Mouse (Mus musculus) cerebellum, postnatal 36 days (tissue): ENCODE results near the gene Fam120c.
"Not testable (repeated sequence)": the region's sequence is repeated elsewhere in the genome, so short reads cannot be mapped to it uniquely, and the experiment has no call there.

Source experiments
- DNase-seq, 2 experiments: peaks; one replicate each; pipeline ENCODE4 v3.0.0; 2021 to 2022; ENCODE audit warnings: mixed read lengths in 2 of 2

Gene Fam120c

DNA sequence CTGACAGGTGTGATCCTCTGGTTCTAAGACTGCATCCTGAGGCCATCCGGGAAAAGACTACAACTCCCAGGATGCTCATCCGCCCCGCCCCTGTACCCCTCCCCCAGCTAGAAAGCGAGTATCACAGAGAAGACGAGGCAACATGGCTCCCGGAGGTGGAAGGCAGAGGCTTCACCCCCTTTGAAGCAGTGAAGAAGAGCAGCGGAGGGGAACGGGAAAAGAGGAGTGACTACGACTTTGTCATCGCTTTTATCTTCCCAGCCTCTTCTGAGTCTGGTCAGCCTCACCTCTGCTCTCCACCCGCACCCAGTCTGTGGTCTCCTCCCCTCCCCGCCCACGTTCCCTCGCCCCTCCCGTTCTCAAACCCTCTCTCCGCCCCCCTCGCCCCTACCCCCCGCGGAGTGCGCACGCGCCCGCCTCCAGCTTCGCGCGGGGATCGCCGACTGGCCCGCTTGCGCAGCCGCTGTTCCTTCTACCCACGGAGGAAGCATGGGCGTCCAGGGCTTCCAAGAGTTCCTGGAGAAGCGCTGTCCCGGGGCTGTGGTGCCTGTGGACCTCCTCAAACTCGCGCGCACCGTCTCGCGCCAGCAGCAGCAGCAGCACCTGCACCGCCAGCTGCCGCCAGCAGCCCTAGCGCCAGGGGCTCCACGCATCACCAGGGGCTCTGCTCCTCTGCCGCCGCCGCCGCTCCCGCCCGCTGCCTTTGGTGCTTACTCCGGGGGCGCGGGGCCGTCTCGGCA, at the start of gene Fam120c:
TSS of gene Fam120c (plus strand) at position 415 of the 740 bp plus-strand sequence.
- peak; percentile 81 to 89 for DNase-seq

- DNase-seq: no peak
Measured at GRCm38 (mm10) chrX:151298329-151298728, 45.6 kb upstream of the Fam120c start.

- no peak for DNase-seq
Measured at GRCm38 (mm10) chrX:151313732-151314131, 30.2 kb upstream of the Fam120c start.

- DNase-seq: no peak
Measured at GRCm38 (mm10) chrX:151333615-151334014, 10.4 kb upstream of the Fam120c start.

DNA sequence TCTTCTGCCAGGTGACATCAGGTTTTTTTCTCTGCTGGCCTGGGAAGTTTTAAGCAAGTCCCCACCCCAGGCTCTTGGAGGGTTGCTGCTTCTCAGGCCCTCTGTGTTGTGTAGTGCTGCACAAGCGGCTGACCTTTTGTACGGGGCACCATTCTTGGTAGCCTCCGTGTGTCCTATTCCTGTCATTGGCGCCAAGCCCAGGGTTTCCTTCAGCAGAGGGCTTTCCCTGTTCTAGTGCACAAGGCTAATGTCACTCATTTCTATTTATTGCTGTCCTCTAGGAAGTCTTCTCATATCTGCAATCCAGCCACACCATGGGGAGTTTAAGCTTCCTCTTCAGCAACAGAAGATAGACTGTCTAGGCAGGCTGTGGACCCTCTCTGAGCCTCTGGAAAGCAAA, 6.2 kb upstream of the Fam120c start:
- peak; percentile 10 to 26 for DNase-seq

GRCm38 (mm10) chrX:151344501-151344984, 568 bp downstream of the Fam120c start:
- peak; percentile 59 to 66 for DNase-seq

- DNase-seq: peak; percentile 23 to 34
Measured at GRCm38 (mm10) chrX:151345333-151346125, 1.6 kb downstream of the Fam120c start.

DNA sequence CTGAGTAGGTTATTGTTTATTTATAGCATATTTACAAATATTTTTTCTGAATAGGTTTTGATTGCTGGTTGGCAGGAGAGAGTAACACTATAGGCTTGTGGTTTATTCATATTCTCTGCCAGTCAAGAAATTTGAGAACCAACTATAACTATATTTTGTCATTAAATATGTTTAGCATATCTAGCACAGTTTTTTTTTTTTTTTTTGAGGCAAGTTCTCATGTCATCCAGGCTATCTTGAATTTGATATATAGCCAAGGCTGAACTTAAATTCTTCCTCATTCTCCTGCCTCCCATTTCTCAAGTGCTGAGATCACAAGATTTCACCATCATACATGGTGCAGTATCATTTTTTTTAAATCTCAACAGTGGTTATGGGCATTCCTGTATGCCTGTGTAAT, 3.3 kb downstream of the Fam120c start:
- DNase-seq: no peak

- DNase-seq: no peak
Measured at GRCm38 (mm10) chrX:151349322-151349721, 5.3 kb downstream of the Fam120c start.

DNA sequence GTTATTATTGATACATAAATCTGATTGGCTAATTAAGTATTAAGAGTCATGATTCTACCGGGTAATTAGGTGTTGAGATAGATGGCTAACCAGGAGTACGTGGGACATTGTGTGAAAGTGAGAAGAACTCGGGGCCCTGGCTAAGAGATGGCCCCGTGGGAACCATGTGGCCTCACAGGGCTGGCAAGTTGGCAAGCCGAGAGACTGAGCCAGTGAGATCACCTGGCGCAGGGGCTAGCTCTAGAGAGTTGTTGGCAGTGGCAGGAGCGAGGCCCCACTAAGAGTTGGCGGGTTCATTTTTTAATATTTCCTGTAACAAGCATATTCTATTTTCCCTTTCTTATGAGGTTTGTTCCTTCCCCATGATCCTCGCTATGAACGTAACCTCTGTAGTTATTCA, 74.8 kb downstream of the Fam120c start:
- DNase-seq: peak; percentile 17 to 49

GRCm38 (mm10) chrX:151420791-151421190, 76.8 kb downstream of the Fam120c start:
- no peak for DNase-seq

GRCm38 (mm10) chrX:151443637-151444036, 99.7 kb downstream of the Fam120c start:
- no peak for DNase-seq

DNA sequence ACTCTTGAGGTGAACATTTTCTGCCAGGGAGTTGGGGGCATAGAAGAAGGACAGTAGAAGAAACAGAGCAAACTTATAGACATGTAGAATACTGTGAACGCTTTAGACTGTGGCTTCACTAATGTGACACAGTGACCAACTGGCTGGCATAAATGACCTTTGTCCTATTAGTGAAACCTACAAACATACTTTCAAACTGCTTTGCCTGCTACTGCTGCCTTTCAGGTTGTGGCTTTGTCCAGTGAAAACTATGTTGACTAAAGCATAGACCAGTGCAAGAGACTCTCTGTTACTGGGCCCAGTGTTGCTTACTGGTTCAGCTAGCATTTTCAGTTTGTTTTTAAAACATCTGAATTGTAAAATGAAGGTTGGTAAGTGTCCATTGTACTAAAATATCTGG, 100.2 kb downstream of the Fam120c start:
- DNase-seq: no peak

GRCm38 (mm10) chrX:151488128-151488527, 144.2 kb downstream of the Fam120c start:
- no peak for DNase-seq

GRCm38 (mm10) chrX:151493269-151493668, 149.3 kb downstream of the Fam120c start:
- not testable (repeated sequence) for DNase-seq

DNA sequence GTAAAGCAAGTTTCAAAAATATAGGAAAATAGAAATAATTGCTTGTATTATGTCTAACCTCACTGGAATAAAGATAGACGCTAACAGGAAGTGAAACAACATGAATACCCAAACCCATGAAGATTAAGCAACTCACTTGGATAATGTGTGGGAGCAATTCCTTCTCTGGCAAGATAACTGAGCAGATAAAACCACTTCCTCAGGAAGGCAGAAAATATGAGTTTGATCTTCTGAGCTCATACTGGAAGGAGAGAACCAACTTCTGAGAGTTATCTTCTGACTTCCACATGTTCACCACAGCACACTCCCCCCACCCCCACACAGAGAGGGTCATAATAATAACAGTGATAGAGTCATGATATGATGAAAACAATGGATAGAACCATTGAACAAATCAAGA, 152.6 kb downstream of the Fam120c start:
- DNase-seq: no peak

GRCm38 (mm10) chrX:151508536-151508935, 164.6 kb downstream of the Fam120c start:
- no peak for DNase-seq

DNA sequence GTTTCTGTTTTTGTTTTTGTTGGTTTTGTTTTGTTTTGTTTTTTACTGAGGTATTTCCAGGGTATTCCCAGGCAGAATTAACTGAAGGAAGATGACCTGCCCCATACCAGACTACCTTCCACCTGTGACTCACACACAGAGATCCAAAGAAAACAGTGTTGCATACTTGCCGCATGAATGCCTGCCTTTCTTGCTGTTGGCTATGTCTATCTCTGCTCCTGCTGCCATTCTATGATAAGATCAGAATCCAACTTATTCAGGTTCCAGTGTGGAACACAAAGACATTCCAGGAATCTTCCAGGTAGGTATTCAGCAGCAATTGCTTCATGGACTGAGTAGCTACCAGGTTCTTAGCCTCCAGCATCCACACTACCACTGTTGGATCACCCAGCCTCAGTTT, 165.9 kb downstream of the Fam120c start:
- DNase-seq: no peak

- no peak for DNase-seq
Measured at GRCm38 (mm10) chrX:151513066-151513465, 169.1 kb downstream of the Fam120c start.

GRCm38 (mm10) chrX:151513694-151514093, 169.7 kb downstream of the Fam120c start:
- no peak for DNase-seq

DNA sequence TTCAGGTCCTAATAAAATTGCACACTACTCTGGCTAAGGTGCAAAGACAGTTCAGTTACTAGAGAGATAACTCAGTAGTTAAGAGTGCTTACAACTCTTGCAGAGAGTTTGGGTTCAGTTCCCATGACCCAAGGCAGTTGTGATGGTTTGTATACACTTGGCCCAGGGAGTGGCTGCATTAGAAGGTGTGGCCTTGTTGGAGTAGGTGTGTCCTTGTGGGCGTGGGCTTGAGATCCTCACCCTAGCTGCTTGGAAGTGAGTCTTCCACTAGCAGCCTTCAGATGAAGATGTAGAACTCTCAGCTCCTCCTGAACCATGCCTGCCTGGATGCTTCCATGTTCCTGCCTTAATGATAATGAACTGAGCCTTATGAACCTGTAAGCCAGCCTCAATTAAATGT, 174.2 kb downstream of the Fam120c start:
- no peak for DNase-seq

- DNase-seq: no peak
Measured at GRCm38 (mm10) chrX:151520127-151520457, 176.1 kb downstream of the Fam120c start.

- DNase-seq: peak; percentile 90 to 96
Measured at GRCm38 (mm10) chrX:151520458-151521322, 176.7 kb downstream of the Fam120c start, which contains the start of gene Phf8. TSS of gene Phf8 (plus strand) at chrX:151520672.
